Mouse (Mus musculus) large intestine, adult 2 months (tissue): ENCODE measurements around the gene Grik4. TPM values are rescaled to one million over a fixed set of nuclear protein-coding genes. Genes with fewer than 3 reads are reported as not detected.

ENCODE experiments used
- DNase-seq: peaks from one replicate; pipeline ENCODE4 v3.0.0-alpha.2; 2012; ENCODE audit warnings: low read depth, low spot score
- WGBS: fragments of 180-500 bp; shearing (Covaris S2); methylation state at CpG from one replicate; pipeline ENCODE4 v1.1.7; 2018; 5-methylcytosine and 5-hydroxymethylcytosine counted together
- polyA plus RNA-seq: library from polyadenylated mRNA; depleted of rRNA; stranded (reverse); fragments of >200 nt; gene quantifications from 2 replicates; pipeline ENCODE4 v1.2.3, GENCODE M21; 2012

Gene Grik4
- polyA plus RNA-seq, 1 experiment = 0.42 TPM

DNA sequence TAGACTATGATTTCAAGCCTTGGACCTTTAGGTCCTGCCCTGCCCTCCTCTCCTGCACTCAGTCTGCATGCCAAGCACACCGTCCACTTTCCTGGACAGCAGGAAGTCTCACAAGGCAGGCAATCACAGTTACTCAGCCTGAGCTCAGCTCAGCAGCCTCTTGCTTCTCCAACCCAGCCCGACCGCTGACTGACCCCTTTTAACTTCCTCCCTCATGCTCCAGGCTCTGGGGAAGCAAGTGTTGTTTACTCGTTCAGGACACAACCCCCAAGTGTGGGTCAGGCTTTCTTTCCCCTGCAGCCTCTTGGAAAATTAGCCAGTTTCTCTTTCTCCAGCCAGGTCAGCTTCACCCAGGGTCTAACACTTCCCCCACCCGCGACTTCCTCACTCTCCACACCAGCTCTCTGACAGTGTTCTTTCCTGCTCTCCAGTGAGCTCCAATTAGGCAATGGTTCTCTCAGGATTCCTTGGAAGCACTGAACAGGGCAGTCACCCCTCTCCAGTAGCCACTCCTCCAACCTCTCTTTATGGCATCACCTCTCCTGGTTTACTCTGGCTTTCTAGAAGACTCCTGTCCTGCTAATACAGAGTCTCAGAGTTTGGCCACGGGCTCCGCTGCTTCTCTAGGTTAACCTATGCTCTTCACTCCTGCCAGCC, 35.5 kb downstream of the Grik4 start:
- DNase-seq = no peak
- WGBS = 28% methylated on average over 8 of the region's 8 CpGs

DNA sequence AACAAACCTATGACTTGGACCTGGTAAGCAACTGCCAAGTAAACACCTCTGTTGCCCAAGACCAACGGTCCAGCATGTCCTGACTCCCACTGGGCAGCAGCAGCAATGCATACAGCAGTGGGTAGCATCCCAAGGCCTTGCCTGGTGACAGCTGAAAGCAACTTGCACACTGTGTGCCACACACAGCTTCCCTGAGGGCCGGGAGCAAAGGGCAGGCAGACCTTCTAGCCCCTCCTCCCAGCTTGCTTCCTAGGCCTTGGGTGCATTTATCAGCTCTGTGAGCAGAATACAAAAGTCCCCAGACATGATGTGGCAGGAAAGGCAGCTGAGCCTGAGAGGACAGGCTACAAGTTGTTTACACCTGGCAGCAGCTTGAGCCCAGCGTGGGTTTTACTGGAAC, 37.3 kb downstream of the Grik4 start:
- DNase-seq = no peak
- WGBS = 52% methylated on average over 3 of the region's 3 CpGs

DNA sequence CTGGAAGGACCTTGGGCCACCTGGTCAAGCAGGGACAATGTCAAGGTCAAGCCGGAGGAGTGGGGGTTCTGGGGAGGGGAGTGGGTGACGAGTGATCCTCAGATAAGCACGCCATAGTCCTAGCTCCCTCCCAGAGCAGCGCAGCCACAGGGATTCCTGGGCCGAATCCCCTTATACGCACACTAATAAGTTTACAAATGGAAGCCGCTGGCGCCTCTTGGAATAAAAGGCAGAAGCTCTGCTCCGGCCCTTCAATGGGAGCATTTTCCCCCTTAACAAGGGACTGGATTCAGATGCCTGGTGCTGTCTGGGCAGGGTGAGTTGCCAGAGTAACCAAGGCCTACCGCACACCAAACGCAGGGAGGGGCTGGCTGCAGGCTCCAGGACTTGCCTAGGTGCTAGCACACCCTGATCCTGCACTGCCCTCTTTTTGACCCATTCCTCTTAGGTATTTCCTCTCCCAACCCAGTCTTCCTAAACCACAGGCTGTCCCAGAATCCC, 46.2 kb downstream of the Grik4 start:
- WGBS = 21% methylated on average over 11 of the region's 11 CpGs
- no peak for DNase-seq

DNA sequence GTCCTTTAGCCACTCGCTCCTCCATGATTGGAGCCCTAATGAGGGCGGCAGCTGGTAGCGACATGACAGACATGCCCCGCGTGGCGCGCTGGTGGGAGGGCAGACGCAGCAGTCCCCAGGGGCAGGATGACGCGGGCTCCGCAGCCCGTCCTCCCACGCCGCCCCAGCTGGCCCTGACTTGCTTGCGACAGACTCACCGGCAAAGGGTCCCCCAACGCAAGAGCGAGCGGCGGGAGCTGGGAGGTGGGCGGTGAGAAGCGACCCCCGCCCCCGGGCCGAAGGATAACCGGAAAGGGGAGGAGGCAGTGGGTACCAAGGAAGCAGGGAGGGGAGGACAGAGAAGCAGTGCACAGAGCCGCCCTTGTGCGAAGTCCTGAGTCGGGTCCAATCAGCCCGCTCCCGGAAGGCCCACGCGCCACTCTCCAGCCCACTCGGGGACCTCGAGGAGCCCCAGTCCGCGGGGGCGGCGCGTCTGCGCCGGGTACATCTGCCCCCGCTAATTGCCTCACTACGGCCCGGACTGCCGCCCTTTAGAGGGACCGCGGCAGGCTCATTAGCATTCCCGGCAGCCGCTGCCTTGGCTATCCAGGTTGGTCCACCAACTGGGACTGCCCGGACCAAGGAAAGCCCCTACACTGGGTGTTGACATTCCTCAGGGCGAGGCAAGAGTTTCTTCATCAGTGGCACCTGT, 46.8 kb downstream of the Grik4 start:
- under 1% methylated on average over 52 of the region's 52 CpGs for WGBS
- DNase-seq = no peak

DNA sequence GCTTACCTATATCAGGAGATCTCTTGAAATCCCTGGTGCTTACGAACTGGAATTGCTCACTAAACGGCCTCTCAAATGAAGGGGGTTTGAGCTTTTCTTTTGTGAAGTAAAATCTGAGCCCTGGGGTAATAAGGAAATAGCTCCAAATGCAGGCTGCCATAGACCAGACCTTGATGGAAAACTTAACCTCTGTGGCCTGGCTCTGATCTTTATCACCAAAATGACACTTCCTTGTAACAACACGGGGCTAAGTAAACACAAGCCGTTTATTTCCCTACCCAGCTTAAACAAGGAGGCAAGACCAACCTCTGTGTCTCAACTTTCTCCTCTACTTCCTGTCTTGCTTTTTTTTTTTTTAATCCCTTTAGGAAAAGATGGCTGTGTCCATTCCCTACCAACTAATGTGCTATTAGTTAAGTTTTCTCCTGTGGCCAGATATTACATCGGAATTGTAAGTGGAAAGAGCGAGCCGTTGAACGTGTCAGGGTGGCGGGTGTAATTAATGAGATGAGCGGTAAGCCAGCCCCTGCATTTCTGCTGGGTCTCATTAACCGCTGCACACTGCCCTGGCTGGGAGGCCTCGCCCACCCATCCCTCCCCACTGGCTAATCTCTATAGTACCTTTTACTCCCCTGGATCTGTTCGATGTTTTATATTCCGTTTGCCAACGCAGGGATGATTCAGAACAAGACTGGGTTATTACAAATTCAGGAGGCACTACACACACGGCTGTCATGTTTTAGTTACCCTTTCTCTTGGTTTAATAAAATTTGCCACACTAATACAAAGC, 47.7 kb downstream of the Grik4 start:
- DNase-seq = no peak
- 10% methylated on average over 16 of the region's 16 CpGs for WGBS

DNA sequence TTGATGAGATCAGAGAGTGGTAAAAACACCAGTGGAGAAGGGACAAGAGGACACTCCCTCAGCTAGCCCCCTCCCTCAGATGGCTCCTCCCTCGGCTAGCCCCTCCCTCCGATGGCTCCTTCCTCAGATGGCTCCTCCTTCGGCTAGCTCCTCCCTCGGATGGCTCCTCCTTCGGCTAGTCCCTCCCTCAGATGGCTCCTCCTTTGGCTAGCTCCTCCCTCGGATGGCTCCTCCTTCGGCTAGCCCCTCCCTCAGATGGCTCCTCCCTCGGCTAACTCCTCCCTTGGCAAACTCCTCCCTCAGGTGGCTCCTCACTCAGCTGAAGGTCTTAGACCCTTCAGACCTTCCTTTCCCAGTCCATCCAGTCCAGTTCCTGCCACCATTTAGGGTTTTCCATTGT, 51.5 kb downstream of the Grik4 start:
- DNase-seq = no peak
- WGBS = 83% methylated on average over 8 of the region's 8 CpGs

DNA sequence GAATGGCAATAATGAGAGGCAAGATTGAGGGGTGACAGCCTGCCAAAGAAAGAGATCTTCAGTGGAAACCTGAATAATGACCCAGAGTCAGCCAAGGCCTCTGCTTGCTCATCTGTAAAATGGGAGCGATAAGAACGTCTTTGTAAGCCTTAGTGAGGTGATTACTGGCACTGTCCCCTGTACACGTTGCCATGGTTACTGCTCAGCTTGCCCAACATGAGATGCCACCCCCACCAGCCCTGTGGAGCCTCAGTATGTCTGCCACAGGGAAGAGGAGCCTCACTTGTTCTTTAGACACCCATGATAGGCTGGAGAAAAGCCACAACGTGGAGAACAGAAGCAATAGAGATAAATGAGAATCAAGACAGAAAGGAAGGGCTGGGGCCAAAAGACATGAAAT, 56.4 kb downstream of the Grik4 start:
- WGBS = 80% methylated on average over 4 of the region's 4 CpGs
- no peak for DNase-seq

DNA sequence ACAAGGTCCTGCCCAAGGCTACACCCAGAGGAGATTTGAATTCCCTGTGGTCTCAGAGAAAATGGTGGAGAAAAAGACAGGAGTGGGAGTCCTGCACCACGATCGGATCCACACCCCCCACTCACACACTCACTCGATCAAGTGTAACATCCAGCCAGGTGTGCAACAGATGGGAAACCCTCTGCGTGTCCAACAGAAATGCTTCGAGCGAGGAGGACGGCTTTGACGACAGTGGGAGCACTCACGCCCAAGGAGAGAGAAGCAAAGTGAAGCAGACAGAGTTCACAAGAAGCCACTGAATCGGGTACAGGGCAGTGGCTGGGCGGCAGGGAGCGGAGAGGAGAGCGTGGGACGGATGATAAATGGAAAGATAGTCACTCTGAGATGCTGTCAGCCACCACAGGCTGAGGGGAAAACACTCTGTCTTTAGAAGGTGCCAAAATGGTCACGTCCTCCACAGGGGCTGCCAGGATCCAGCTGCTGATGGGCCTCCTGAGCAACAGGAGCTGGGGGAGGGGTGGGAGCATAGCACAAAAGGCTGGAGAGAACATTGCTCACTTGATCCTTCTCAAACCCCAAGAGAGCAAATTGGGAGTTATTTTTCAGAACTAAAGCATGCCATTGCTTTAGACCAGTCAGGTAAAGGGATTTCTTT, 58.1 kb downstream of the Grik4 start:
- WGBS = 62% methylated on average over 15 of the region's 15 CpGs

DNA sequence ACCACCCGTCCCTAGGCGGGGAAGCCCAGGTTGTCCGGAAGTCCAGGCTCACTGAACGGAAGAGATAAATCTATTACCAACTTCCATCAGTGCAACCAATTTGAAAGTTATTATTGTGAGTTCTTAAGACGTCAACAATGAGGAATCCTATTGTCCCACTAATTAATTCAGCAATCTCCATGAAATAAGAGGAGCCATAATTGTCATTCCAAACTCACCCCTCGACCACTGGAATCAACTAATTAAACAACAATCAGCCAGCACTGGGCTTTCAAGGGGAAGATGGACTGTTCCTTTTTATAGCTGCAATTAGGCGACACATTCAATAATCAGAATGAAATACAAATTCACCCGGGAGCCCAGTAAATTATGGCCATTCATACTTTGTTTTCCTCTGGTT, 58.7 kb downstream of the Grik4 start:
- DNase-seq = no peak
- 39% methylated on average over 8 of the region's 8 CpGs for WGBS

More for the DNA sequence above, 58.1 kb downstream of the Grik4 start:
- no peak for DNase-seq

DNA sequence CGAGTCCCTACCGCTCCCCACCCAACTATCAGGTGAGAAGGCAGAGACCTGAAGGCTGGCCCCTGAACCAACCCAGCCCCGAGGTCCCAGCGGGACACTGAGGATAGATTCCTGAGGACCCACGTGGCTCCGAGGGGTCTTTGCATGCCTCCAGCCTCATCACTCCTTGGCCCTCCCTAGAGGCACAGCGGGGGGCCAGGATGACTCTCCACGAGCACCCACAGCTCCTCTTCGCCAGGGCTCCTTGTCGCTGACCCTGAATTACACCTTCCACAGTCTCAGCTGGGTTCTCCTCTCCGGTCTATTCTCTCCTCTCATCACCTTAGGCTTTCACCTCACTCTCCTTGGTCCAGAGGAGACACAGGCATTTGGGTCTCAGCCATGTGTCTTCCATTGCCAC, 59.2 kb downstream of the Grik4 start:
- 36% methylated on average over 11 of the region's 11 CpGs for WGBS

DNA sequence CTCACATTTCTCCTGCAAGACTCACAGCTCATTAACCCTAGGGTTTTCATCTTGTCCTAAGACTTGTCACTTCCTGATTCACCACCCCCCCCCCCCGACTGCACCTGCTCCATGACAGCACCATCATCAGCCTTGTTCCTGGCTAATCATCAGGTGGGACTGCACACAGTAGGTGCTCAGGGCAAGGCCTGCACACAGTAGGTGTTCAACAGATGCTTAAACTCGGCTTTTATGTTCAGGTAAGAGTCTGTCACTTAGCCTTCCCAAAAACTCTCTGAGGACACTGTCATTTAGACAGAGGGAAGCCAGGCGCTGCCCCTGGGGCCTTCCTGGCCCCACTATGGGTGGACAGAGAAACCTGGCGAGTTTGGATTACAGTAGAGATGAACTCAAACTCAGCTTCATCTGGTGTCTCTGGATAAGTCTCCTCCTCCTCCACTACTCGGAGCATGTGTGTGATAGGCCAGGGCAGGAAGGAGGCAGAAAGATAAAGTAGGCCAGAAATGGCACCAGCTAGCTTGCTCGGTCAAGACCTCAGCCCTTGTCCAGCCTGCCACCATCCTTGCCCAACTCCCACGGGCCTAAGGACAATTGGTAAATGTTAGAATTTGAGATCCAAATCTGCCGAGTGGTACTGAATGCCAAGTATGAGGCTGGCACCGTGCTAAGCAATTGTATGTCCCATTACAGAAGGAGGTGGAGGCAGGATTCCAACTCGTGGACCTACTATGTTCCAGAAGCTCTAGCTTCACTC, 61.1 kb downstream of the Grik4 start:
- DNase-seq = no peak
- 80% methylated on average over 10 of the region's 10 CpGs for WGBS

More for the DNA sequence above, 59.2 kb downstream of the Grik4 start:
- no peak for DNase-seq

DNA sequence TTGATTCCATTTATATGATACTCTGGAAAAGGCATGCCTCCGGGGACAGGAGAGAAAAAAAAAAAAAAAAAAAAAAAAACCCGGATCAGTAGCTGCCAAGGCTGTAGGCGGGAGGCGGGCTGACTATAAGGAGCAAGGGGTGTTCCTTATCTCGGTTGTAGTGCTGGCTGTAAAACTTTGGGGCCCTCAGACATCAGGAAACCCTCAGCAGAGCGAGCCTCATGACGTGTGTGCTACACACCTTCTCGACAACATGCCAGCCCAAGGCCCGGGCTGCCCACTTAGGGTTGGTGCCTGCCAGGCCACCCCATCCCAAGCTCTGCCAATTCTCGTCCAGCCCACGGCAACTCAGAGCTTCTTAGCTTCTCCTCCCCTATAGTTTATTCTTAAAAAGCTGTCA, 62.0 kb downstream of the Grik4 start:
- DNase-seq = no peak
- 10% methylated on average over 11 of the region's 11 CpGs for WGBS

DNA sequence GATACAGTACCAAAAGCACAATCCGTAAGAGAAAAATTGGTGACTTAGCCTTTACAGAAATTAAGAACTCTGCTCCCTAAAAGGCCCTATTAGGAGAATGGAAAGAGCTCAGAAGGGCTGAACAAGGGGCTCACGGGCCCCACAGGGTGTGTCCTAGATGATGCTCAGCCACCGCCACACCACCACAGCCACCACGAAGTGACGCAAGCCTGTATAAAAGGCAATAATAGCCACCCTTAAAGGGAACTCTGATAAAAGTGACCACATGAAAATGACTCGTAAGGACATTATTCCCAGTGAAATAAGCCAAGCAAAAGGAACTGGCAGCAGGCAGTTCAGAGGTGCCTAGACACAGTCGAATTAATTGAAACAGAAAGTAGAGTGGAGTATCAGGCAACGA, 63.3 kb downstream of the Grik4 start:
- 44% methylated on average over 8 of the region's 8 CpGs for WGBS
- no peak for DNase-seq

DNA sequence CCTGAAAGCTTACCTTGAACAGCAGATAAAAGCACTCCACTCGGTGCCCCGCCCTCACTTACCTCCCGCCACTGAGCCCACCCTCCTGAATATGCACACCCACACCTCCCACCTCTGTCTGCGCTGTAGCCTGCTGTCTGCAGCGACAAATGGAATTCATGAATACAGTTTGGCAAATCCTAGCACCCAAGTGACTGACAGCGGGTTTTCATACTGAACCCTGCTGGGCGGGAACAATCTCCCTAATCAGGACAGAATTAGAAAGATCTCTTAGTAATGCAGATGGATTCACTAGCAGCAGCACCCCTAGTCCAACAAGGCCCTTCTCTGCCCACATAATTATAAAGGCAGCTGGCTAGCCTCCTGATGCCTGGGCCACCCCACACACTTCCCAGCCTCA, 65.9 kb downstream of the Grik4 start:
- 55% methylated on average over 7 of the region's 7 CpGs for WGBS
- DNase-seq = no peak

DNA sequence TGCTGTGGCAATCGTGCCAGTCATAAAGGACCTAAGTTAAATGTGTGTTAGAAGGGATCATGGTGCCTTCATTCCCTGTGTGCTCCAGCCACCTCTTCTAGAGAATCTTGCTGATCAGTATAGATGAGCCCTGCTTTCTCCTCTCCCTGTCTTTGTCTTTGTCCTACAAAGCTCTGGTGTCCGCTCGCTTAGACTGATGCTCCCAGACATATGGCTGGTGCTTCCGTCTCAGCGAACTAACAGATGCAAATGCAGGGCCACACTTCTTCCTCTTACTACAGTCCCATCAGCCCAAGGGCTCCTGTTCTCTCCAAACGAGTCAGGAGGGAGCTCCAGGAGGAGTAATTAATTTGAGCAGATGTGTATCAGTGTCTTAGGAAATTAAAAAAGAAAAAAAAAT, 71.4 kb downstream of the Grik4 start:
- no peak for DNase-seq
- 83% methylated on average over 6 of the region's 6 CpGs for WGBS

DNA sequence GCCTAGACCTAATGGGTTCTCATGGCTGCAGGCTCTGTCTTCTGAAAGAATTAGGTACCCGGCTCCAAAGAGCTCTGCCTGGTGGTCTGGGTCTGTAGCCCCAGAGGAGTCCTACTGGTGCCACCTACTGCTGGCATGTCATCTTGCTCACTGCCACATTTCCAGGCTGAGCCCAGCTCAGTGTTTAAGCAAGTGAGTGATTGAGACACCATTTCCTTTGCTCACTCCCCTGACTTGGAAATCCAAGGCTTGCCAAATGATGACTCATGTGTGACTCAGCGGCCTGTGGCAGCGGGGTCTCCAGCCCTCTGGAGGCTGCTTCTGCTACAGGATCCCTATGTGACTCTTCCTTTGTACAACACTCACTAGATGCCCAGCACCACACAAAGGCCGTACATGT, 72.6 kb downstream of the Grik4 start:
- DNase-seq = no peak
- 80% methylated on average over 4 of the region's 4 CpGs for WGBS

DNA sequence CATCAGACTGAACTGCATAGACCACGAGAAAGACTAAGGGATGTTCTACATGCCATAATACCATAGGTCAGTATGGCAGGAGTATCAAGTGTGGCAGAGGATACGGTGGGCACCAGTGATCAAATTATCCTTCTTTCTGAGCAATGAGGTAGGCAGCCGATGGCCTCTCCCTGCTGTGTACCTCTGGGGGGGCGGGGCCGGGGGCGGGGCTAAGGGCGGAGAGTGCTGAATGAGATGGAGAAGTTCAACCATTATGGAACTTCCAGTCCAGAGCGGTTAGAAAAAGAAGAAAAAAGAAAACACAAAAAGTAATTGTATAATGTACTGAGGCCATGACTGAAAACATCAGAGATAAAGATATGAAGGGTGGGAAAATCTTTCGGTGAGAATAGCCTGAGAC, 74.0 kb downstream of the Grik4 start:
- 40% methylated on average over 9 of the region's 9 CpGs for WGBS
- no peak for DNase-seq

DNA sequence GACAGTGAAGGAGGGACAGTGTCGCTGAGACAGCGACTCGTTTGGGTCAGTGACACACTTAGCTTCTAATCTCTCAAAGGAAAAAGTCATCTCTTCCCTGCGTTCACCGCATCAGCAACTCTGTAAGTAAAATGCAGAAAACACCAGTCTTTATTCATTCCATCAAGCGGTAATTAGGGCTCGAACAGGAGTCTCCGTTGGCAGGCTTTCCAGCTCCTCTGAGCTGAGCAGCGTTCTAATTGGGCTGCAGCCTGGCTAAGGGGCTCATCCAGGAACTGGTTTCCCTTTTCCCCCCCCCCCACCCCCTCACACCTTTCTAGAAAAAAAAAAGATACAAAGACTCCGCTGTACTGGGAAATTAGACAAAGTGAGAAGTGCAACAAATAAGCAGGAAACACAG, 75.8 kb downstream of the Grik4 start:
- 72% methylated on average over 10 of the region's 10 CpGs for WGBS
- no peak for DNase-seq

DNA sequence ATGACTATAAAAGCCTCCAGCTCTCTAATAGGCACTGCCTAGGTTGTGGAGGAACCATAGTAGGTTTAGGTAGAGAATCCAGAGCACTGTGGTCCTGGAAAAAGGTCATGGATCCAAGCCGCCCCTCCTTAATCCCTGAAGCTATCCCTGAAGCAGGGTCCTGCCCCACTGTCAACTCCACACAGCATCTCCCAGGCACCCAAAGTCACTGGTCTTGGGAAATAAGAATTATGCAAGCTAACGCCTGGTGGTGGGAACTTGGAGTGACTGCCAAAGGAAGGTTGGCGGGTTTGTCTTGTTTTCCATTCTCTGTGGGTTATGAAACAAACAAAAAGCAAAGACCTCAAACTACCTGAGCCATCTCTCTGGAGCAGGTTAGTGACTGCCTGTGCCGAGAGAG, 77.6 kb downstream of the Grik4 start:
- WGBS = 94% methylated on average over 4 of the region's 4 CpGs

More for the DNA sequence above, 77.6 kb downstream of the Grik4 start:
- no peak for DNase-seq
